Mouse (Mus musculus): ENCODE measurements around the gene Gipc2. TPM values are rescaled to one million over a fixed set of nuclear protein-coding genes. Genes with fewer than 3 reads are reported as not detected.

Gipc2 gene
- polyA plus RNA-seq, 1 experiment from 2014 or later = 4.2 TPM

- H3K4me2 ChIP-seq (ENCODE audit: low read depth, low read length) = no peak overlapping the region
- DNase-seq (ENCODE audit: low spot score) (no peak), ATAC-seq (replicated peaks; ENCODE audit: insufficient number of reproducible peaks, low FRiP score, low TSS enrichment, low read depth) (no peak)
- H3K27me3 ChIP-seq (ENCODE audit: control insufficient read depth, insufficient read depth, low read length) = no peaks in the 10 kb centered on the region; the same call in 1 of the 2 replicates
- H3K4me3 ChIP-seq (ENCODE audit: low read depth, low read length) = no peak overlapping the region
- 79% methylated on average over 4 of the region's 4 CpGs for WGBS
- H3K36me3 ChIP-seq (replicated peaks; ENCODE audit: control insufficient read depth, insufficient read depth, low read depth, low read length) = no peaks in the 10 kb centered on the region
- no peaks in the 10 kb centered on the region for H3K9me3 ChIP-seq (replicated peaks; ENCODE audit: control insufficient read depth, low read length)
- H3K4me1 ChIP-seq (ENCODE audit: control insufficient read depth, insufficient read depth, low read length) = no peaks in the 10 kb centered on the region
- no peak overlapping the region for H3K27ac ChIP-seq (replicated peaks; ENCODE audit: low read depth, low read length)
- H3K9ac ChIP-seq (replicated peaks; ENCODE audit: low read length) = no peak overlapping the region
Measured at GRCm38 (mm10) chr3:152103381-152103780, 62.6 kb downstream of the Gipc2 start.

GRCm38 (mm10) chr3:152101459-152101858, 64.6 kb downstream of the Gipc2 start:
- no peaks in the 10 kb centered on the region; the same call in 1 of the 2 replicates for H3K27me3 ChIP-seq (ENCODE audit: control insufficient read depth, insufficient read depth, low read length)
- no peak overlapping the region for H3K9ac ChIP-seq (replicated peaks; ENCODE audit: low read length)
- ATAC-seq (replicated peaks; ENCODE audit: insufficient number of reproducible peaks, low FRiP score, low TSS enrichment, low read depth) = no peak
- H3K4me1 ChIP-seq (ENCODE audit: control insufficient read depth, insufficient read depth, low read length) = no peaks in the 10 kb centered on the region
- H3K36me3 ChIP-seq (replicated peaks; ENCODE audit: control insufficient read depth, insufficient read depth, low read depth, low read length) = no peaks in the 10 kb centered on the region
- no peak overlapping the region for H3K27ac ChIP-seq (replicated peaks; ENCODE audit: low read depth, low read length)
- no peak overlapping the region for H3K4me2 ChIP-seq (ENCODE audit: low read depth, low read length)
- DNase-seq (ENCODE audit: low spot score) = no peak
- WGBS = 89% methylated on average over 7 of the region's 7 CpGs
- H3K4me3 ChIP-seq (ENCODE audit: low read depth, low read length) = no peak overlapping the region
- no peaks in the 10 kb centered on the region for H3K9me3 ChIP-seq (replicated peaks; ENCODE audit: control insufficient read depth, low read length)

GRCm38 (mm10) chr3:152100119-152100818, 65.8 kb downstream of the Gipc2 start:
- Histone ChIP-seq H3K9me3 (replicated peaks; ENCODE audit: control insufficient read depth, low read length) (no peaks in the 10 kb centered on the region), H3K27ac (replicated peaks; ENCODE audit: low read depth, low read length) (no peak overlapping the region), H3K4me2 (ENCODE audit: low read depth, low read length) (no peak overlapping the region), H3K4me1 (ENCODE audit: control insufficient read depth, insufficient read depth, low read length) (no peaks in the 10 kb centered on the region), H3K27me3 (ENCODE audit: control insufficient read depth, insufficient read depth, low read length) (no peaks in the 10 kb centered on the region; the same call in 1 of the 2 replicates), H3K9ac (replicated peaks; ENCODE audit: low read length) (no peak overlapping the region), H3K36me3 (replicated peaks; ENCODE audit: control insufficient read depth, insufficient read depth, low read depth, low read length) (no peaks in the 10 kb centered on the region), H3K4me3 (ENCODE audit: low read depth, low read length) (no peak overlapping the region)
- WGBS = 37% methylated on average over 11 of the region's 11 CpGs
- no peak for DNase-seq (ENCODE audit: low spot score)
- ATAC-seq (replicated peaks; ENCODE audit: insufficient number of reproducible peaks, low FRiP score, low TSS enrichment, low read depth) = peak; percentile 35; the same call in 1 of the 2 replicates

GRCm38 (mm10) chr3:152095030-152095429, 71.0 kb downstream of the Gipc2 start:
- Histone ChIP-seq H3K4me2 (ENCODE audit: low read depth, low read length) (no peak overlapping the region), H3K36me3 (replicated peaks; ENCODE audit: control insufficient read depth, insufficient read depth, low read depth, low read length) (no peaks in the 10 kb centered on the region), H3K9me3 (replicated peaks; ENCODE audit: control insufficient read depth, low read length) (no peaks in the 10 kb centered on the region), H3K4me3 (ENCODE audit: low read depth, low read length) (no peak overlapping the region), H3K4me1 (ENCODE audit: control insufficient read depth, insufficient read depth, low read length) (no peaks in the 10 kb centered on the region), H3K9ac (replicated peaks; ENCODE audit: low read length) (no peak overlapping the region), H3K27ac (replicated peaks; ENCODE audit: low read depth, low read length) (no peak overlapping the region), H3K27me3 (ENCODE audit: control insufficient read depth, insufficient read depth, low read length) (no peaks in the 10 kb centered on the region)
- DNase-seq (ENCODE audit: low spot score) = peak; percentile 66
- 10% methylated on average over 3 of the region's 3 CpGs for WGBS
- no peak for ATAC-seq (replicated peaks; ENCODE audit: insufficient number of reproducible peaks, low FRiP score, low TSS enrichment, low read depth)

- ATAC-seq (replicated peaks; ENCODE audit: insufficient number of reproducible peaks, low FRiP score, low TSS enrichment, low read depth) = no peak
- Histone ChIP-seq H3K9me3 (replicated peaks; ENCODE audit: control insufficient read depth, low read length) (no peaks in the 10 kb centered on the region), H3K4me3 (ENCODE audit: low read depth, low read length) (peak overlapping the region; percentile 21; the same call in 1 of the 2 replicates), H3K4me1 (ENCODE audit: control insufficient read depth, insufficient read depth, low read length) (no peaks in the 10 kb centered on the region), H3K9ac (replicated peaks; ENCODE audit: low read length) (no peak overlapping the region), H3K27ac (replicated peaks; ENCODE audit: low read depth, low read length) (no peak overlapping the region), H3K27me3 (ENCODE audit: control insufficient read depth, insufficient read depth, low read length) (no peaks in the 10 kb centered on the region), H3K36me3 (replicated peaks; ENCODE audit: control insufficient read depth, insufficient read depth, low read depth, low read length) (no peaks in the 10 kb centered on the region), H3K4me2 (ENCODE audit: low read depth, low read length) (peak overlapping the region; percentile 41)
- WGBS = 48% methylated on average over 34 of the region's 34 CpGs
- peak; percentile 40 for DNase-seq (ENCODE audit: low spot score)
Measured at GRCm38 (mm10) chr3:152092385-152093057, 73.5 kb downstream of the Gipc2 start.

GRCm38 (mm10) chr3:152089178-152089577, 76.9 kb downstream of the Gipc2 start:
- ATAC-seq (replicated peaks; ENCODE audit: insufficient number of reproducible peaks, low FRiP score, low TSS enrichment, low read depth) (0 out of 2 replicates have a peak, but pooled peaks have one; percentile 35), DNase-seq (ENCODE audit: low spot score) (peak; percentile 69)
- no peaks in the 10 kb centered on the region for H3K27me3 ChIP-seq (ENCODE audit: control insufficient read depth, insufficient read depth, low read length)
- no peak overlapping the region for H3K27ac ChIP-seq (replicated peaks; ENCODE audit: low read depth, low read length)
- no peaks in the 10 kb centered on the region for H3K36me3 ChIP-seq (replicated peaks; ENCODE audit: control insufficient read depth, insufficient read depth, low read depth, low read length)
- no peak overlapping the region for H3K9ac ChIP-seq (replicated peaks; ENCODE audit: low read length)
- H3K4me2 ChIP-seq (ENCODE audit: low read depth, low read length) = no peak overlapping the region
- no peaks in the 10 kb centered on the region for H3K9me3 ChIP-seq (replicated peaks; ENCODE audit: control insufficient read depth, low read length)
- no peaks in the 10 kb centered on the region for H3K4me1 ChIP-seq (ENCODE audit: control insufficient read depth, insufficient read depth, low read length)
- 5% methylated on average over 4 of the region's 4 CpGs for WGBS
- H3K4me3 ChIP-seq (ENCODE audit: low read depth, low read length) = no peak overlapping the region

- DNase-seq (ENCODE audit: low spot score) = no peak
- Histone ChIP-seq H3K4me2 (ENCODE audit: low read depth, low read length) (no peak overlapping the region), H3K4me1 (ENCODE audit: control insufficient read depth, insufficient read depth, low read length) (no peaks in the 10 kb centered on the region), H3K27me3 (ENCODE audit: control insufficient read depth, insufficient read depth, low read length) (no peaks in the 10 kb centered on the region), H3K27ac (replicated peaks; ENCODE audit: low read depth, low read length) (no peak overlapping the region), H3K36me3 (replicated peaks; ENCODE audit: control insufficient read depth, insufficient read depth, low read depth, low read length) (no peaks in the 10 kb centered on the region), H3K9ac (replicated peaks; ENCODE audit: low read length) (no peak overlapping the region), H3K9me3 (replicated peaks; ENCODE audit: control insufficient read depth, low read length) (no peaks in the 10 kb centered on the region), H3K4me3 (ENCODE audit: low read depth, low read length) (no peak overlapping the region)
- 90% methylated on average over 3 of the region's 3 CpGs for WGBS
- no peak for ATAC-seq (replicated peaks; ENCODE audit: insufficient number of reproducible peaks, low FRiP score, low TSS enrichment, low read depth)
Measured at GRCm38 (mm10) chr3:152081381-152081780, 84.6 kb downstream of the Gipc2 start.

- WGBS = 82% methylated on average over 7 of the region's 7 CpGs
- ATAC-seq (replicated peaks; ENCODE audit: insufficient number of reproducible peaks, low FRiP score, low TSS enrichment, low read depth) = no peak
- DNase-seq (ENCODE audit: low spot score) = no peak
Measured at GRCm38 (mm10) chr3:152076088-152076487, 89.9 kb downstream of the Gipc2 start.

More at GRCm38 (mm10) chr3:152076088-152076487, 89.9 kb downstream of the Gipc2 start:
- H3K4me2 ChIP-seq (ENCODE audit: low read depth, low read length) = no peak overlapping the region
- H3K27me3 ChIP-seq (ENCODE audit: control insufficient read depth, insufficient read depth, low read length) = no peaks in the 10 kb centered on the region
- no peaks in the 10 kb centered on the region for H3K36me3 ChIP-seq (replicated peaks; ENCODE audit: control insufficient read depth, insufficient read depth, low read depth, low read length)
- no peak overlapping the region for H3K4me3 ChIP-seq (ENCODE audit: low read depth, low read length)
- H3K27ac ChIP-seq (replicated peaks; ENCODE audit: low read depth, low read length) = no peak overlapping the region
- no peaks in the 10 kb centered on the region for H3K4me1 ChIP-seq (ENCODE audit: control insufficient read depth, insufficient read depth, low read length)
- no peaks in the 10 kb centered on the region for H3K9me3 ChIP-seq (replicated peaks; ENCODE audit: control insufficient read depth, low read length)
- H3K9ac ChIP-seq (replicated peaks; ENCODE audit: low read length) = no peak overlapping the region

Data from embryonic facial prominence, embryonic 11.5 days (tissue).